Mouse (Mus musculus) G1E (cell line): Measurements from ENCODE around the gene Nkx1-2. TPM values are rescaled to one million over a fixed set of nuclear protein-coding genes. Genes with fewer than 3 reads are reported as not detected.

Experiments
- ATAC-seq: 2 replicates; pipeline ENCODE4 v1.8.0; 2016; ENCODE audit warnings: mild to moderate bottlenecking; ENCODE audit not compliant: insufficient number of reproducible peaks, poor library complexity, low FRiP score, severe bottlenecking; ENCODE audit errors: extremely low read depth
- DNase-seq: peaks from one replicate; pipeline ENCODE4 v3.0.0; 2012; ENCODE audit warnings: low spot score
- H3K27me3 ChIP-seq: 2 replicates; pipeline ENCODE4 v1.6.1; 2012; ENCODE audit warnings: mild to moderate bottlenecking, low read length, inconsistent platforms; ENCODE audit not compliant: insufficient read depth
- H3K36me3 ChIP-seq: replicated peaks from 2 replicates; pipeline ENCODE3; 2012; ENCODE audit warnings: mild to moderate bottlenecking, inconsistent platforms
- H3K4me1 ChIP-seq: 2 replicates; pipeline ENCODE4 v1.6.1; 2012; ENCODE audit warnings: low read depth, low read length, inconsistent platforms, mixed read lengths; ENCODE audit not compliant: insufficient read depth
- H3K4me3 ChIP-seq: 2 replicates; pipeline ENCODE4 v1.5.1; 2012; ENCODE audit warnings: low read depth, mild to moderate bottlenecking, inconsistent platforms, low read length, moderate library complexity, mixed read lengths
- H3K9me3 ChIP-seq: replicated peaks from 2 replicates; pipeline ENCODE4 v1.6.1; 2012; ENCODE audit warnings: inconsistent platforms
- CTCF ChIP-seq: IDR thresholded peaks from 2 replicates; pipeline ENCODE4 v1.5.1; 2012; ENCODE audit warnings: low read depth, low read length, inconsistent platforms, mixed read lengths
- GATA1 ChIP-seq: IDR thresholded peaks from 2 replicates; pipeline ENCODE4 v1.6.1; 2012; ENCODE audit warnings: borderline replicate concordance, low read length, inconsistent platforms, mixed read lengths
- GATA2 ChIP-seq: IDR thresholded peaks from 2 replicates; pipeline ENCODE4 v1.6.1; 2012; ENCODE audit warnings: low read depth, low read length, inconsistent platforms, borderline replicate concordance
- POLR2AphosphoS5 ChIP-seq: IDR thresholded peaks from 2 replicates; pipeline ENCODE4 v1.6.1; 2012; ENCODE audit warnings: low read depth, low read length, inconsistent platforms; ENCODE audit not compliant: insufficient replicate concordance
- TAL1 ChIP-seq: conservative IDR thresholded peaks from 2 replicates; pipeline ENCODE4 v1.6.1; 2012; ENCODE audit warnings: low read depth, low read length, inconsistent platforms, mixed read lengths
- polyA plus RNA-seq: library from polyadenylated mRNA; stranded (reverse); fragments of >175 nt; gene quantifications from 2 replicates; pipeline ENCODE4 v1.2.3, GENCODE M21; 2012
- total RNA-seq, 2 experiments: library from RNA; stranded (forward) in 1 of 2; stranded (reverse) in 1 of 2; fragments of 200-1000 nt in 1 of 2; fragments of >200 nt in 1 of 2; fragmentation: Nextera tagmentation in 1 of 2; gene quantifications; 2 replicates each; pipeline ENCODE4 v1.2.3; 2014 to 2017

Gene Nkx1-2
- total and polyA plus RNA-seq, 3 experiments = 0.11 TPM; not detected in 2

DNA sequence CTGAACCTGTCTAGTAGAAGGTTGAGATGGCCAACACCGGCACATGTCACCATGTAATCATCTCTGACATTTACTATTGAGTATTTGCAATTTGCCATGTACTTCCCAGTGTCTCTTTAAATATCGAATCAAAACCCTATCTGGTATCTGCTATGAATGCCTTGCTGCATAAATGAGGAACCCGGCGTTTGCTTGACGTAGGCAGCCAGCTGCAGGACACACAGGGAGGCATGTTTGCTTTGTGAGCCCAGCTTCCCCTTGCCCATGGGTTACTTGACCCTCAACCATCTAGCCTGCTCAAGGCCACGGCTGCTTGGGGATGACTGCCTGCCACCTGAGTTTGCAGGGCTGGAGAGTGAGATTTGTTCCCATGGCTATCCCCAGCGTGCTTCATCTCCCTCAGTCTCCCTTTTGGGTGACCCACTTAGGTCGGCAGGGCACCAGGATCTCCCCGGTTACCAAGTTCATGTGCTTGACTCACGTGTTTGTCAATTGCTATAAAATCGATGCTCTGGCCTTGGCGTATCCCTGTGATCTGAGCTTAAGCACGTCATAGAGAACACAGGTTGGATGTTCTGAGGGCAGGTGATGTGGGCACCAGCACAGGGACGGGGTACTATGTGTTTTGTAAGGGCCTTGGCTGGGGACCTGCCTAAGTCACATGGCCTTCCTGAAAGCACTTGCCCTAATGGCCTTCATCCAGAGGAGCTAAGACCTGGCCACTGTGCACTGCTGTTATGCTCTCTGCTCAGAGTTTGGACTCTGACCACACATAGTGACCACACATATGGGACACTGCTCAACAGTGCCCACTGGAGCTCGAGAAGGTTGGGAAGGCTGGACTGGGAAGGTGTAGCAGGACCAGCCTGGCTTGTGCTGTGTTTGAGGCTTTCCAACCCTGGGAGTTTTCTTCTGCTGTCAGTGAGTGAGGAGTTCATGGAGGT is 20.8 kb upstream of the Nkx1-2 start:
- no peak for ATAC-seq
- Histone ChIP-seq H3K9me3 (no peaks in the 10 kb centered on the region), H3K27me3 (peaks cover 24% of the 10 kb centered on the region), H3K4me1 (no peaks in the 10 kb centered on the region), H3K4me3 (no peak overlapping the region), H3K36me3 (no peaks in the 10 kb centered on the region)
- TF ChIP-seq TAL1 = no peak
- no peak for TF ChIP-seq GATA2
- no peak for TF ChIP-seq GATA1
- TF ChIP-seq POLR2AphosphoS5 = no peak
- TF ChIP-seq CTCF = no peak
- no peak for DNase-seq

DNA sequence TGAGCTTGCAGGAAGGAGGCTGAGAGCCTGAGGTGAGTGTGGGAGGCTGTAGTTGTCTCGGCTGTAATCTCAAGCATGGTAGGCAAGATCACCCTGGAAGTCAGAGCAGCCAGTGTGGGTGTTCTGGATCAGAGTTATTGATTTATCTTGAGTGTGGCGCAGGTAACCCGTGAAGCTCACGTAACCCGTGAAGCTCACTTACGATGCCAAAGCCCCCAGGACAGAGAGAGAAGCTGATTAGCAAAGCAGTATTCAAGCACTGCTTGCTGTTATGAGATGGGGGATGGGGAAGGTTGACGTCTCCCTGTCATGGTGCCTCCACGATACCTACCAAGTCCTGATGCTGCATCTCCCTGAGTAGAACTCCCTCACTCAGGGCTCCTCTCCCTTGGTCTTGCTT is 20.1 kb upstream of the Nkx1-2 start:
- H3K9me3 ChIP-seq = no peaks in the 10 kb centered on the region
- H3K4me1 ChIP-seq = no peaks in the 10 kb centered on the region
- DNase-seq (no peak), ATAC-seq (no peak)
- H3K36me3 ChIP-seq = no peaks in the 10 kb centered on the region
- H3K27me3 ChIP-seq = peaks cover 19% of the 10 kb centered on the region
- no peak for TF ChIP-seq CTCF
- no peak for TF ChIP-seq GATA2
- no peak for TF ChIP-seq GATA1
- no peak for TF ChIP-seq POLR2AphosphoS5
- no peak for TF ChIP-seq TAL1
- no peak overlapping the region for H3K4me3 ChIP-seq

DNA sequence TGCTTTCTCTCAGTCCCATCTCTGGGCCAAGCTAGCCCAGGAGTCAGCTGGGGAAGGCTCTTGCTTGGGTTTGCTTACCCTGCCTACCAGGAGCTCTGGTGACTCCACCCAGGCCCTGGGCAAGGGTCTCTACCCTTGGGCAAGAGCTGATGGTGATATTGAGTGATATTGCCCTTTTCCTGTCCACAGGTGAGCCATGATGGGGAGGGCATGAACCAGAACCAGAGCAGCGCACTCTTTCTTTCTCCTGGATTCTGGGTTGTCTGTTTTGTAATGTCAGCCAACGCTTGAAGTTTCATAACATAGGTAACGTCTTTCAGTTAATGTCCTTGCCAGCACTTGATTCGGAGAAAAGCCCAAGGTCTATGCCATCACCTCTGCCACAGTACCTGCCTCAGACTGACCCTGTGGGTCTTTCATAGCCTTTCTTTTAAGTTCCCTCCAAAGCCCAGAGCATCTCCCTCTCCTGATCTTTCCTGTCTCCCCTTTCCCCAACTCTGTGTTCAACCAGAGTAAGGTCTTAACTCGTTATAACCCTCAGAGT is 17.7 kb upstream of the Nkx1-2 start:
- TF ChIP-seq POLR2AphosphoS5 (no peak), GATA1 (no peak), TAL1 (no peak), CTCF (no peak), GATA2 (no peak)
- ATAC-seq = no peak
- Histone ChIP-seq H3K36me3 (no peaks in the 10 kb centered on the region), H3K4me1 (no peaks in the 10 kb centered on the region), H3K4me3 (no peak overlapping the region), H3K9me3 (no peaks in the 10 kb centered on the region), H3K27me3 (peaks cover 11% of the 10 kb centered on the region)
- no peak for DNase-seq

DNA sequence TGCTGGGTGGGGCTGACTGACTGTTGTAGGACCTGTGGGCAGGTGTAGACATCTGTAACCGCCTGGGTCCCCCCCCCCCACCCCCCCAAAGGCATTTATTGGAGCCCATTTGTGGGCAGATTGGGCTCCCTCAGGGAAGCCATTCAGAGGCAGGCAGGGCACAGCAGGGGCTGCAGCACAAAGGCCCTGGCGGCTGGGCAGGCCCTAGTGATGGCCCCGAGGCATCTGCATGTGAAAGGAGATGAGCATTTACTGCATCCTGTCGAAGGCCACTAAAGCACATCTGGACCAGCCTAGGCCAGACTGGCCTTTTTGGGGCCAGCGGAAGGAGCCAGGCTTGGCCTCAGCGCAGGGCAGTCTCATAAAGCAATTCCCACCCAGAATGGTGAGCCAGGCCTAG is 17.0 kb upstream of the Nkx1-2 start:
- TF ChIP-seq CTCF (no peak), TAL1 (no peak), POLR2AphosphoS5 (no peak), GATA2 (no peak), GATA1 (no peak)

DNA sequence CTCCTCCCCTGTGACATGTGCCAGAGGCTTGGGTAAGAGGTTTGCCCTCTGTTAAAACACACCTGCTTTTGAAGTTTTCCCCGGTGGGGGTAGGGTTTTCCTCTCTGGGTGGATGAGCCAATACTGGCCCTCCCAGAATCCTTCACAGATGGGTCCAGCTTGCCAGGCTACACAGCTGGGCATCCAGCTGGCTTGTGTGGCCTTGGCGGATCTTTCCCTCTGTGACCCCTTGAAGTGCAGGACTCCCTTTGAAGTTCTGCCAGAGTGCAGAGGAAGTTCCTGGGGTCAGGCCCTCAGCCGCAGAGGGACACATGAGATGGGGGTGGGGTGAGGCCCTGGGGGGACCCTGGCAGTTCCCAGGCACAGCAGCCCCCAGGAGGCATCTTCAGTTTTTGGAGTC is 15.9 kb upstream of the Nkx1-2 start:
- Histone ChIP-seq H3K36me3 (no peaks in the 10 kb centered on the region), H3K4me1 (peaks cover 7% of the 10 kb centered on the region), H3K4me3 (no peak overlapping the region), H3K27me3 (peaks cover 11% of the 10 kb centered on the region; the same call in 1 of the 2 replicates), H3K9me3 (no peaks in the 10 kb centered on the region)
- TF ChIP-seq CTCF (no peak), TAL1 (no peak), GATA1 (no peak), GATA2 (no peak), POLR2AphosphoS5 (no peak)
- ATAC-seq (no peak), DNase-seq (no peak)

More for the DNA sequence above, 17.0 kb upstream of the Nkx1-2 start:
- Histone ChIP-seq H3K4me3 (no peak overlapping the region), H3K9me3 (no peaks in the 10 kb centered on the region), H3K4me1 (no peaks in the 10 kb centered on the region), H3K36me3 (no peaks in the 10 kb centered on the region), H3K27me3 (peaks cover 11% of the 10 kb centered on the region)
- DNase-seq (no peak), ATAC-seq (no peak)

DNA sequence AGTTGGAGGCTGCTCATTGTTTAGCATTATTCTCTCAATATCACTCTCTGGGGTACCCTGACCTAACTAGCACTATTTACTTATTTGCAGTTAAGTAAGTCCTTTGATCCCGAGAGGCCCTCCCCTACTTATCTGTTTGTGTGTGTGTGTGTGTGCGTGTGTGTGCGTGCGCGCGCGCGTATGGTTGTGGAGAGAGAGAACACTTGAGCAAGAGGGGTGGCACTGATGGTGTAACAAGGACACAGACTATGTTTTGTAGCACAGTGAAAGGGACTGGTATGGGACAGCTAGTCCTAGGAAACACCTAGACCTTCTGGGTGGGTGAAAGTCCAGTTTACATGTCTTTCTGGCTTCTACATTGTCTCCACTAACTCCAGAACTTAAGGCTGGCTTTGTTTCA is 12.1 kb upstream of the Nkx1-2 start:
- ATAC-seq (no peak), DNase-seq (no peak)
- H3K36me3 ChIP-seq = no peaks in the 10 kb centered on the region
- TF ChIP-seq POLR2AphosphoS5 = no peak
- TF ChIP-seq GATA1 = no peak
- TF ChIP-seq GATA2 = no peak
- H3K9me3 ChIP-seq = no peaks in the 10 kb centered on the region
- H3K4me3 ChIP-seq = no peak overlapping the region
- H3K4me1 ChIP-seq = peaks cover 8% of the 10 kb centered on the region
- peaks cover 8% of the 10 kb centered on the region; the same call in 1 of the 2 replicates for H3K27me3 ChIP-seq
